Mouse (Mus musculus) cerebellum, adult 18-20 months (tissue): Measurements from ENCODE around the gene Gprc5b.

ENCODE experiments used
- DNase-seq, 2 experiments: peaks; one replicate each; pipeline ENCODE4 v3.0.0; 2021

The Gprc5b gene

GRCm38 (mm10) chr7:118989275-118989856 lies 5.6 kb downstream of the Gprc5b start:
- no peak for DNase-seq

DNA sequence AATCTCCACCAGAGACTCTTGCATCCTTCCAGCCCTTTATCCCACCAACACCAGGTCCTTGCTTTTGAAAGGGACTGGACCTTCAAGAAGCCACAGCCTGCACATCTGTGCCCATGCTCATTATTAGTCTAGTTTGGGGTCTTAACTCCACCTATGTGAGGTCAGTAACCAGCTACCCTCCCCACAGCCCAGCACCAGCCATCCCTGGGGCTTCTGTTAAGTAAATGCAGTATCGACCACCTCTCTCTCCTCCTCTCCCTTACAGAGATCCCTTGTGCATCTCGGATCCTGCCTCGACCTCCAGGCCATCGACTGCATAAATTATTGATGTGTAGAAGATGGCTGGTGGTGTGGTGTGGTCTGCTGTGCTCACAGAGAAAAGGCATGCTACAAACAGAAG lies 8.6 kb downstream of the Gprc5b start:
- DNase-seq = no peak

- no peak for DNase-seq
These were observed 9.2 kb downstream of the Gprc5b start for GRCm38 (mm10) chr7:118985786-118986185.

- DNase-seq = peak; percentile 92 to 95
These were observed 11.1 kb downstream of the Gprc5b start for GRCm38 (mm10) chr7:118983961-118984360.

DNA sequence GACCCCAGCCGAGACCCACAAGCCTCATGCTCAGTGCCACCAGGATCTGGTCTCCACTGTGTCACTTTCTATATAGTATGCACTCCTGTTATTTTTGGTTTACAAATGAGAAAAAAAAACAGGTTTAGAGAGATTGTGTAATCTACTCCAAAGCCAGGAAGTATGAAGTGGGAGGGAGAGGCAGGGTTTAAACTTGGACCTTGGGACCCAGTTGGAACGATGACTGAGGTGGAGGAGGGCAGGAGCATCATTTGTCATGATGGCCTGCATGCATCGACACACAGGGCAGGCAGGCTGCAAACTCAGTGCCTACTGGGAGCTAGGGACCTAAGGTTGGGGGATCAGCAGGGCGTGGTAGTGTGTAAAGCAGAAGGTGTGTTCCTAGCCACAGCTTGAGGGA lies 12.4 kb downstream of the Gprc5b start:
- no peak for DNase-seq

- no peak for DNase-seq
These were observed 13.2 kb downstream of the Gprc5b start for GRCm38 (mm10) chr7:118981831-118982230.

- DNase-seq = peak in 1 of 2 experiments; percentile 33
These were observed 13.7 kb downstream of the Gprc5b start for GRCm38 (mm10) chr7:118981346-118981745.

- peak; percentile 82 to 87 for DNase-seq
These were observed 15.3 kb downstream of the Gprc5b start for GRCm38 (mm10) chr7:118979708-118980107.

- peak in 1 of 2 experiments; percentile 21 for DNase-seq
These were observed 15.9 kb downstream of the Gprc5b start for GRCm38 (mm10) chr7:118979121-118979520.

DNA sequence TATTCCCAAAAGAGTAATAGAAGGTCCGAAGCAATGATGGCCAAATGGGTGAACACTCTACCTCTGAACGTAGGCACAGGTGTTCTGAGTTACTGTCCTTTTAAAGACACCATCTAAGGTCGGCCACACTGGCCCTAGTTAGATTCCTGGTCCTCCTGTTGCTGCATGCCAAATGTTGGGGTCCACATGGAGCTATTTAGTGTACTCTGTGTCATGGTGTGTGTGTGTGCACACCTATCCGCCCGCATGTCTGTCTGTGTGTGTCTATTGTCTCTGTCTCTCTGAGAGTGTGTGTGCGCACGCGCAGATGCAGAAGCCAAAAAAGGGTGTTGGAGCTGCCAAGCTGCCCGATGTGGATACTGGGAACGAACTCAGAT lies 17.9 kb downstream of the Gprc5b start:
- peak in 1 of 2 experiments; percentile 19 for DNase-seq

- peak; percentile 56 to 62 for DNase-seq
These were observed 18.4 kb downstream of the Gprc5b start for GRCm38 (mm10) chr7:118976414-118977166.

- DNase-seq = peak in 1 of 2 experiments; percentile 9
These were observed 19.2 kb downstream of the Gprc5b start for GRCm38 (mm10) chr7:118975837-118976236.

DNA sequence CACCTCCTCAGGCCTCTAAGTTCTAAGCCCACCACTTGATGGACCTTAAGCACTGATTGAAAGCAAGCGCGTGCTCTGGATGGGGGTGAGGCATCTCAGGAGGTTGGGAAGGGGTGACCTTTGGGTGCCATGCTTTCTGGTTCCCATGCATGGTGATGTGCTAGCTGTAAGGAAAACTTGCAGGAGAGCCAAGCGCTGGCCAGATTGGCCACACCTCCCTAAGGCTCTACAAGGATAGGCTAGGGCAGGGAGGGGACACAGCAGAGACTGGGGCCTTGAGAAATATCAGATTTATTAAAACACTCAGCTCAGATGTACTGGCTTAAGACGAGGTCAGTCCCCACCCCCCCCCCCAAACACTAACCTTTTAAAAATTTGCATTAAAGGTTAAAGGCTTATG lies 21.6 kb downstream of the Gprc5b start:
- no peak for DNase-seq

DNA sequence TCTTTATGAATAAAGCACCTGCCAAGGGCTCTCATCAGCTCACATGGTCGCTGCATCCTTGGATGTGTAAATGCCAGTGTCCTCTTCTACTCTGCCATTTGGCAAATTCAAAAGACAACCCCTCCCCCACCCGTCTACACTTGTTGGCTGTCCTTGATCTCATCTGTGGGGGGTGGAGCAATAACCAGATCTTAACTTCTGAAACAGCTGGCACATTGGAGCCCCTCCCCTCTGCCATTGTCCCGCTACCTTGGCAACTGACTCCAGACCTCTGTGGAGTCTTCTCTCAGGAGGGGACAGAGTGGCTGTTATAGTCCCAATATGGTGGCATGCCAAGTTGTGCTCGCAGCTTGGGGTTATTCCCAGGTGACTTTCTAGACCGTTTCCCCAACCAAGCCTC lies 22.7 kb downstream of the Gprc5b start:
- DNase-seq = peak in 1 of 2 experiments; percentile 16

GRCm38 (mm10) chr7:118971499-118971898 lies 23.5 kb downstream of the Gprc5b start:
- no peak for DNase-seq

- no peak for DNase-seq
These were observed 26.1 kb downstream of the Gprc5b start for GRCm38 (mm10) chr7:118968870-118969269.

GRCm38 (mm10) chr7:118965198-118965597 lies 29.8 kb downstream of the Gprc5b start:
- DNase-seq = peak; percentile 23 to 28

- no peak for DNase-seq
These were observed 30.2 kb downstream of the Gprc5b start for GRCm38 (mm10) chr7:118964777-118965176.

DNA sequence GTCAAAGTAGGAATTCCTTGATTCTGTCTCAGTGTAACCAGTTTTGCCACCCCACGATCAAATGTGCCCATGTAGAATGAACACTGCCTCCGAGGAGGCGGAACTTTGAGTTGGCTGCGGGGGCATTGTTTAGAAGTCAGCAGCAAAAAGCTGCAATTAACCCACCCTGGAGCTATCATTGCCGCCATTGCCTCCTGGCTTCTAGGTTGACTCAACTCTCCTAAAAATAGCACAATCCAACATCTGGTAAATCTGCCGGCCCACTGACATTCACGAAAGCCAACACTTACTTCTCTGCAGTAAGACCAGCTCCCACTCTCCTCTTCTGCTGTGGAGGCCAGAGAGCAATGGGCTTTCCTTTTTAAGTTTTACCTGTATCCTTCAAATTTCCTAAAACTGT lies 35.8 kb downstream of the Gprc5b start:
- no peak for DNase-seq

DNA sequence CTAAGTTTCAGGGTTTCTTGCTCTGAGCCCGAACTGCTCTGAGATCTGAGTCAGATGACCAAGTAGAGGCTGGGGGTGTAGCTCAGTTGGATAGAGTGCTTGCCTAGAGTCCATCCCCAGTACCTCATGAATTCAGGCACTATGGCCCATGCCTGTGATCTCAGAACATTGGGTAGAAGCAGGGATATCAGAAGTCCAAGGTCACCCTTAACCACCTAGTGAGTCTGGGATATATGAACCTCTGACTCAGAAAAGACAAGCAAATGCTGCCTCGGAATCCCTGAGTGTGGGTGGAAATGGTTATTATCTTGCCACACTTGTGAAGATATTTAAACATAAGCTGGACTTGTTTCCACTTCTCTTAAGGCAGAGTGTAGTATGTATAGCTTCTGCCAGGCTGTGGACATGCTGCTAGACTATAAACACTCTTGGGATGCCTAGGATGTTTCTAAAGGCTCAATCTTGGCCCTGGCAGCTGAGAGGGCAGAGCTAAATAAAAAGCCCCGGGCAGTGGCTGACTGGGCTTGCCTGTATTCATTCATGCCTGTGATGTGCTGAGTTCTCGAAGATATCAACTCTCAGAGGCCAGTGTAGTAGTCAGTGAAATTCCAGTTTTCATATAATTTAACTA lies 38.3 kb downstream of the Gprc5b start:
- no peak for DNase-seq

GRCm38 (mm10) chr7:118954968-118955367 lies 40.0 kb downstream of the Gprc5b start:
- DNase-seq = no peak

DNA sequence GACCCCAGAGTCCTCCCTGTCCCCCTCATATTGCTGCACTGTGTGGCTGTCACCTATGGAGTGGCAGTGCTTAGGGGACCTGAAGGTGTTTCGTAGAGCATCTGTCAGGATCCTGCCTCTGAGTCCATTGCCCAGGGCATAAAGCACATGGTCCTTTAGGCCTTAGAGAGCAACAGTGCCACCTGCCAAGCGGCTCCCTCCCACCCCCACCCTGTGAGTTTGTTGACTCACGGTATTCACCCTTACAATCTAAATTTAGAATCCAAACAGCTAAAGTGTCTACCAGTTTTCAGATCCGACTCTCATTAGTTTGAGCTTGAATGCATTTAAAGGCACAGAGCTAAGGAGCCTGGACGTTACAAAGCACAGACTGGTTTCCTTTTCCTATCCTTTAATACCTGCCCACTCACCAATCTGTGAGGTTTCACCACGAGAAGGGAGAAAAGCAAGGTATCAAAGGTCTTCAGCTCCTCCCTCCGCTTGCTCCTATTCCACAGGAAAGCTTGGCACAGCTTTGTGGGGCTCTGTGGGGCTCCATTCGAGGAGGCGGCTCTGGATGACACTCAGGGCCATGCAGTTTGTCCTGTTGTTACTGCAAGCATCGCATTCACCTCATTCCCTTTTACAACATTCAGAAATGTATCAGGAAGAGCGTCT lies 41.3 kb downstream of the Gprc5b start:
- peak; percentile 9 to 16 for DNase-seq

- DNase-seq = no peak
These were observed 45.3 kb downstream of the Gprc5b start for GRCm38 (mm10) chr7:118949749-118950148.
